Mouse (Mus musculus) cerebellum, adult 2 months (tissue): ENCODE data around the gene Qars.

Source experiments
- CTCF ChIP-seq: fragments of 200-500 bp; IDR thresholded peaks from 2 replicates; pipeline ENCODE4 v1.5.1; 2011; ENCODE audit warnings: low read depth, mild to moderate bottlenecking, control low read depth, low read length, moderate library complexity, borderline replicate concordance; ENCODE audit not compliant: insufficient read depth
- POLR2A ChIP-seq: fragments of 200-500 bp; IDR thresholded peaks from 2 replicates; pipeline ENCODE4 v1.6.1; 2011; ENCODE audit warnings: low read length, control low read depth, borderline replicate concordance; ENCODE audit not compliant: insufficient read depth

- TF ChIP-seq POLR2A, result no peak
- TF ChIP-seq CTCF, result no peak
These were observed 12.6 kb upstream of the Qars start for GRCm38 (mm10) chr9:108494905-108495304.
